Mouse (Mus musculus): ENCODE measurements around the gene Olfr77. TPM values are rescaled to one million over a fixed set of nuclear protein-coding genes. Genes with fewer than 3 reads are reported as not detected.

Olfr77 gene
- not detected in 2 replicates for polyA plus RNA-seq (2012; ENCODE audit: insufficient read depth, insufficient read length, low replicate concordance, missing spikeins)

GRCm38 (mm10) chr9:19916565-19916964 is at the start of gene Olfr77:
Gene Olfr77, plus strand, starts transcription at chr9:19916865.
- no peak for TF ChIP-seq CTCF (IDR thresholded peaks at IDR 0.05; ENCODE audit: insufficient read depth, low read depth, low read length)
- no peak for TF ChIP-seq POLR2A (IDR thresholded peaks at IDR 0.05; ENCODE audit: insufficient read depth, low read depth, low read length)
- no peak within 1 kb of the TSS for H3K4me3 ChIP-seq (ENCODE audit: insufficient read depth, low read depth, low read length)
- 94% methylated on average over 2 of the region's 2 CpGs for WGBS
- H3K4me1 ChIP-seq (ENCODE audit: control insufficient read depth, insufficient read depth, low read length), result no peaks in the 10 kb centered on the region
- no peak within 1 kb of the TSS for H3K27ac ChIP-seq (ENCODE audit: insufficient read depth, low read depth, low read length)

GRCm38 (mm10) chr9:19887904-19888303 is 28.8 kb upstream of the Olfr77 start, which contains the start of gene Olfr862:
Gene Olfr862, minus strand, starts transcription at chr9:19888004.
- H3K4me1 ChIP-seq (ENCODE audit: control insufficient read depth, insufficient read depth, low read length), result no peaks in the 10 kb centered on the region
- no peak for TF ChIP-seq CTCF (IDR thresholded peaks at IDR 0.05; ENCODE audit: insufficient read depth, low read depth, low read length)
- no peak for TF ChIP-seq POLR2A (IDR thresholded peaks at IDR 0.05; ENCODE audit: insufficient read depth, low read depth, low read length)
- no peak within 1 kb of the TSS for H3K4me3 ChIP-seq (ENCODE audit: insufficient read depth, low read depth, low read length)

GRCm38 (mm10) chr9:19911170-19911569 is 5.5 kb upstream of the Olfr77 start:
- TF ChIP-seq POLR2A (IDR thresholded peaks at IDR 0.05; ENCODE audit: insufficient read depth, low read depth, low read length) (no peak), CTCF (IDR thresholded peaks at IDR 0.05; ENCODE audit: insufficient read depth, low read depth, low read length) (no peak)
- whole genome bisulfite sequencing, result 53% methylated on average over 4 of the region's 4 CpGs

More at GRCm38 (mm10) chr9:19887904-19888303, 28.8 kb upstream of the Olfr77 start, which contains the start of gene Olfr862:
- H3K27ac ChIP-seq (ENCODE audit: insufficient read depth, low read depth, low read length), result no peak within 1 kb of the TSS

More at GRCm38 (mm10) chr9:19911170-19911569, 5.5 kb upstream of the Olfr77 start:
- Histone ChIP-seq H3K4me1 (ENCODE audit: control insufficient read depth, insufficient read depth, low read length) (no peaks in the 10 kb centered on the region), H3K4me3 (ENCODE audit: insufficient read depth, low read depth, low read length) (no peak overlapping the region), H3K27ac (ENCODE audit: insufficient read depth, low read depth, low read length) (no peak overlapping the region)

Other genes starting within 250 kb of the Olfr77 start
- not detected in 2 replicates for gene Olfr857, start 207.4 kb upstream of the Olfr77 start, polyA plus RNA-seq (2012; ENCODE audit: insufficient read depth, insufficient read length, low replicate concordance, missing spikeins)
- gene Olfr58, start 136.6 kb upstream of the Olfr77 start, polyA plus RNA-seq (2012; ENCODE audit: insufficient read depth, insufficient read length, low replicate concordance, missing spikeins), result not detected in 2 replicates
- gene Olfr859, start 112.0 kb upstream of the Olfr77 start, polyA plus RNA-seq (2012; ENCODE audit: insufficient read depth, insufficient read length, low replicate concordance, missing spikeins), result not detected in 2 replicates
- gene Olfr860, start 67.1 kb upstream of the Olfr77 start, polyA plus RNA-seq (2012; ENCODE audit: insufficient read depth, insufficient read length, low replicate concordance, missing spikeins), result not detected in 2 replicates
- not detected in 2 replicates for gene Olfr862, start 28.9 kb upstream of the Olfr77 start, polyA plus RNA-seq (2012; ENCODE audit: insufficient read depth, insufficient read length, low replicate concordance, missing spikeins)
- gene Olfr866, start 111.2 kb downstream of the Olfr77 start, polyA plus RNA-seq (2012; ENCODE audit: insufficient read depth, insufficient read length, low replicate concordance, missing spikeins), result not detected in 2 replicates
- not detected in 2 replicates for gene Olfr867, start 140.7 kb downstream of the Olfr77 start, polyA plus RNA-seq (2012; ENCODE audit: insufficient read depth, insufficient read length, low replicate concordance, missing spikeins)
- not detected in 2 replicates for gene Olfr868, start 181.8 kb downstream of the Olfr77 start, polyA plus RNA-seq (2012; ENCODE audit: insufficient read depth, insufficient read length, low replicate concordance, missing spikeins)
- gene Olfr869, start 212.1 kb downstream of the Olfr77 start, polyA plus RNA-seq (2012; ENCODE audit: insufficient read depth, insufficient read length, low replicate concordance, missing spikeins), result not detected in 2 replicates

Data from olfactory bulb, adult 2 months (tissue).